Mouse (Mus musculus) cortical plate, adult 2 months (tissue): ENCODE measurements at regions not wholly inside any gene's neighbourhood (a gene's known extent, or its start where the extent isn't known, plus 50 kb on each side); places are given as distances from the start of the nearest gene placed in this dataset.

Experiments used
- H3K27ac ChIP-seq: fragments of 200-500 bp; 2 replicates; pipeline ENCODE4 v1.5.1; 2012; ENCODE audit warnings: low read length, control low read depth, inconsistent platforms; ENCODE audit not compliant: insufficient read depth
- H3K4me1 ChIP-seq: fragments of 200-500 bp; 2 replicates; pipeline ENCODE4 v1.6.1; 2011; ENCODE audit warnings: low read length; ENCODE audit not compliant: control insufficient read depth, insufficient read depth
- H3K4me3 ChIP-seq: fragments of 200-500 bp; 2 replicates; pipeline ENCODE4 v1.5.1; 2011; ENCODE audit warnings: mild to moderate bottlenecking, low read length, control low read depth; ENCODE audit not compliant: insufficient read depth
- CTCF ChIP-seq: fragments of 200-500 bp; IDR thresholded peaks from 2 replicates; pipeline ENCODE4 v1.5.1; 2011; ENCODE audit warnings: mild to moderate bottlenecking, control low read depth, low read length; ENCODE audit not compliant: insufficient read depth; ENCODE audit errors: extremely low read depth
- POLR2A ChIP-seq: fragments of 200-500 bp; IDR thresholded peaks from 2 replicates; pipeline ENCODE4 v1.6.1; 2011; ENCODE audit warnings: mild to moderate bottlenecking, low read length, control low read depth; ENCODE audit not compliant: insufficient read depth; ENCODE audit errors: extremely low read depth

DNA sequence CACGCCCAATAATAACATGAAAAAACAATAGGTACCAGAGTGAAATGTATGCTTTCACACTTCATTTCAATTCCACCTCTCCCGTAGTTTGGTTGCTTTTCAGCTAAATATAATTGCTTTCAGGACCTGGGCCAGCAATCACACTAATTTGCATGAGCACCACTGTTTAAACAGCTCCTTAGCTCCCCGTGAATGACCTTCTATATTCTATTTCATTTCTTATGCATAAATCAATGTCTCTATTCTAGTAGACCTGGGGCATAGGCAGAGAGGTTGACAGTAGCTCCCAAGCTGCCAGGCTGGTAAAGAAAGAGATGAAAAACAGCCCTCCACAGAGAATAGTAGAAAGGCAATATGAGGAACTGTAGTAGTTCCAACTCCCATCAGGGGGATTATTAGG lies 117.7 kb upstream of the Dlx6 start:
- Histone ChIP-seq H3K4me3 (no peak overlapping the region), H3K4me1 (no peaks in the 10 kb centered on the region), H3K27ac (no peak overlapping the region)
- TF ChIP-seq CTCF (no peak), POLR2A (no peak)

DNA sequence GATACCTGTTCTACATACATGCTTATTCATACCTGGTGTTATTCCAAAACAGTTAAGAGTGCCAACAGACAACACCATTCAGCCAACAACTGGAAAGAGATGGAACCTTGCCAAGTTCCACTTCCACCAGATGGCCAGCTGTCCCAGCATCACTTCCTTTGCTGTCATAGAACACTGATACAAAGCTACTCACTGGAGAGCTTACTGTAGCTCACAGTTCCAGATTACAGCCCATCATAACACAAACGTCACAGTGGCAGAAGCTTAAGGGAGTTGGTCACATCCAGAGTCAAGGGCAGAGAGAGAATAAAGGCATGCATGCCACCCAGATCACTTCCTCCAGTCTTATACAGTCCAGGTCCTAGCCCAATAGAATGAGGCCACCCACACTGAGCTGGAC lies 84.0 kb upstream of the Dlx6 start:
- Histone ChIP-seq H3K4me1 (no peaks in the 10 kb centered on the region), H3K27ac (no peak overlapping the region), H3K4me3 (no peak overlapping the region)
- TF ChIP-seq CTCF = no peak
- TF ChIP-seq POLR2A = no peak

DNA sequence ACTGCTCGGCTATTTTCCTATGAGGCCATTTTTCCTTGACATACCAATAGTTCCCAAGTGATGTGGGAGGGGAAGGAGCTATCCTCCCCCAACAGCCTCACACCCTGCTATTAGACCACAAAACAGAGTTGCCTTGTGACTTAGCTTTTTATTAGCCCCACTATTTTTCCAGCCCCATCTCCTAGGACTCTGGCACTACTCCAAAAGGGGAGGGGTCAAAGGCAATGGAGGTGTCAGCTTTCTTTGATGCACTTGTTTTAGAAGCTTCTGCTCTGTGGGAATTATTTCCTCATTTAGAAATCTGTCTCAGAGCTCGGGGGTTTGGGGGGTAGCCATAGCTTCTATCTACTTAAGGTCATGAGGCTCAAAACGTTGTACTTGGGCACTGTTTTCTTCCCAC lies 81.6 kb upstream of the Dlx6 start:
- Histone ChIP-seq H3K4me3 (no peak overlapping the region), H3K27ac (no peak overlapping the region), H3K4me1 (no peaks in the 10 kb centered on the region)
- no peak for TF ChIP-seq POLR2A
- TF ChIP-seq CTCF = no peak

DNA sequence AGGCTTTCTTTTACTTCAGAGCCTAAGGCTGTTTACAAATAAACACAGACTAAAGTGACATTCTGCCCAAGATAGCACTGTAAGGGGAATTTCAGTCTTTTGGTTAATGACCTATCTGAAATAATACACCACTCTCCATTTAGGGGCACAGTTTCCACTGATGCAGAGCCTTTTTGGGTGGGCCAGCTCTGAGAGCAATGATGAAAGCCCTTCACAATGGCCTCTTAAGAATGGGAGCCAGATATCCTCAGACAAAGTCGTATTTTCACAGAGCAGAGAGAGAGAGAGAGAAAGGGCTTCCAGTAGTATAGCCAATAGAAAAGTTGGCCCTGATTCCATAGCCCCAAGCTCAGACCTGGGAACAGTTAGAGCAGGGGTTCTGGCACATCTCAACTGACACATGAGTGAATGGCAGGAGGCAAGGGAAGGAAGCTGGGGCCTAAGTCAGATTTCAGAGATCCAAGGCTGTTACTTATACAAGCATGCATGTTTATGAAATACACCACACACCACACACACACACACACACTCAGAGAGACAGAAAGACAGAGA lies 77.1 kb upstream of the Dlx6 start:
- TF ChIP-seq POLR2A = no peak
- no peak for TF ChIP-seq CTCF
- no peak overlapping the region for H3K4me3 ChIP-seq
- H3K27ac ChIP-seq = no peak overlapping the region
- H3K4me1 ChIP-seq = no peaks in the 10 kb centered on the region

DNA sequence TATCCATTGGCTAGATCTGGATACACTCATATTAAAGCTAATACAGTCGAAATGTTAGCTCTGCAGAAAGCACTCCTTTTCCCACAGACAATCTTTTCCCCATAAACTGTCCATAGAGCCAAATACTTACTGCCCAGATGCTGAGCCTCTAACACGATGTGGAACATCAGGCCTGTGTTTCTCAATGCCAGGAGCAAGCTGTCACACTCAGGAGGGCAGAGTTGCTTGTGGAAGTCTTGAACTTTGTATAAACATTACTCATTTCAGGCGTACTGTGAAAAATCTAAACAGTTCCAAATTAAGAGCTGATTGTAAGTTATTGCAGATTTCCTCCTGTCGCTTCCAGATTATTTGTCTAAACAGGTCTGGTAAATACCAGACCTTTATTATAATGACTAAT lies 75.6 kb upstream of the Dlx6 start:
- TF ChIP-seq CTCF (no peak), POLR2A (no peak)
- Histone ChIP-seq H3K4me1 (no peaks in the 10 kb centered on the region), H3K27ac (no peak overlapping the region), H3K4me3 (no peak overlapping the region)

DNA sequence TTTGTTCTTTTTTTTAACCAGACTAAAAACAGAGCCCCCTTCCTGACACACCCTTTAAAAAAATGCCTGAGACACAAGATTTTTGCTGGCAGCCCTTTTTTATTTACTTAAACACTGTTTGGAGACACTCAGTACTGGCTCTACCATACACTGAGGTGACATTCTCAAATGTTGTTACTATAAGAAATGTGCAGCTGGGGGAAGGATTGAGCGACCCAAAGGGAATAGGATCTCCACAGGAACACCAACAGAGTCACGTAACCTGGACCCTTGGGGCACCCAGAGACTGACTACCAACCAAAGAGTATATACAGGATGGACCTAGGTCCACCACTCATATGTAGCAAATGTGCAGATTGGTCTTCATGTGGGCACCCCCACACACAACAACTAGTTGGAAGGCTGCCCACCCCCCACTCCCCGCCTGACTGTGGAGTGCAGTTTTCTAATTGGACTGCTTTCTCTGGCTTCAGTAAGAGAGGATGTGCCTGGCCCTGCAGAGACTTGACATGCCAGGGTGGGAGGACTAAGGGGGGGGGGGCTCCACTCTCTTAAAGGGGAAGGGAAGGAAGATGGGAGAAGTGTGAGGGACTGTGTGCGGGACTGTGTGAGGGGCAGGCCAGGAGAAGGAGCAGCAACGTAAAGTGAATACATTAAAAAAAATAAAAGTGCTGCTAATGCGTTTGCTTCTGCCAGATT lies 68.7 kb upstream of the Dlx6 start:
- no peak overlapping the region for H3K27ac ChIP-seq
- H3K4me1 ChIP-seq = no peaks in the 10 kb centered on the region
- no peak overlapping the region for H3K4me3 ChIP-seq
- no peak for TF ChIP-seq CTCF
- TF ChIP-seq POLR2A = no peak

DNA sequence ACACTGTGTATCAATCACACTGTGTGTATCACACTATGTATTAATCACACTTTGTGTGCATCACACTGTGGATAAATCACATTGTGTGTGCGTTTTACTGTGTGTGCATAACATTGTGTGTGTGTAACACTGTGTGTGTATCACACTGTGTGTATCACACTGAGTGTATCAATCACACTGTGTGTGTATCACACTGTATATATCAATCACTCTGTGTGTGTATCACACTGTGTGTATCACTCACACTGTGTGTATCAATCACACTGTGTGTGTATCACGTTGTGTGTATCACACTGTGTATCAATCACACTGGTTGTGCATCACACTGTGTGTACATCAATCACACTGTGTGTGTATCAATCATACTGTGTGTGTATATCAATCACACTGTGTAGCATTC lies 62.8 kb upstream of the Dlx6 start:
- TF ChIP-seq CTCF (no peak), POLR2A (no peak)
- H3K27ac ChIP-seq = no peak overlapping the region

DNA sequence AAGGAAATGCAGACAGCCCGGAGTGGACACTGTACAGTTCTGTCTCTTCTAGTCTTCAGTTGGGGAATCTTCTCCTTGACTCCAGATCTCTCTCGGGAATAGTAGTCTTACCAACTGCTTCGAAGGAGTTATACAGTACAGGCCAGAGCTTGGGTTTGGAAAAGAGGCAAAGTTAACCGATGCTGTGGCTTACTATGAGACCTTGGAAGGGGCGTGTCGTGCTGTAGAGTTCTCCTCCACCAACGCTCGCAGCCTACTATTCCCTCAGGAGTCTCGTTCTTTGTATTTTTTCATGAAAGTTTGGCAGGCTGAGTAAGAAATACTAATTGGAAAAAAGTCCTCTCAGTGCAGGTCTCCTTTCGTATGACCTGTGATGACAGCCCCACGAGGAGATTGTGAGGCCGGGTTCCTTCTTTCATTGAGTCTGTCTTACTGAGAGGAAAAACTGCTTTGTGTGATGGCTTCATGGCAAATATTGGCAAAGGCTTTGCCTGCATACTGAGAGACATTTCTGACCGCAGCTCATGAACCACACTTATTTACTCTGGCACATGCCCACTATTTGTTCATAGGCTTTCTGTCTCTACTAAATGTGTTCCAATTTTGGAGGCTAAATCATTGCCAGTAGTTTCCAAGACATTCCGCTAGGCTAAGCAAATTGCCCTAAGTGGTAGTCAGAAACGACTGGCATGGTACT lies 61.4 kb upstream of the Dlx6 start:
- Histone ChIP-seq H3K27ac (no peak overlapping the region), H3K4me1 (no peaks in the 10 kb centered on the region), H3K4me3 (no peak overlapping the region)
- TF ChIP-seq CTCF = no peak
- no peak for TF ChIP-seq POLR2A

More for the DNA sequence above, 62.8 kb upstream of the Dlx6 start:
- Histone ChIP-seq H3K4me3 (no peak overlapping the region), H3K4me1 (no peaks in the 10 kb centered on the region)
